Mouse (Mus musculus): ENCODE measurements around the gene Scnn1a. TPM values are rescaled to one million over a fixed set of nuclear protein-coding genes. Genes with fewer than 3 reads are reported as not detected.
A peak's percentile ranks its signal among the peaks of the same experiment; 100 is the strongest.

Gene Scnn1a
- total RNA-seq, 1 experiment, result 0.31 TPM

GRCm38 (mm10) chr6:125363021-125363420 is 42.6 kb downstream of the Scnn1a start:
- in situ Hi-C loops (cut with MboI; ENCODE audit: low sequenced_read_pairs in 2 of 2, unreplicated experiment in 2 of 2), result loop anchor here (5.0 to 10.0 kb wide), 2 partner anchors 62 to 239 kb away; no protein-coding TSS in a partner anchor
- Histone ChIP-seq H3K9ac (ENCODE audit: insufficient read depth, low read depth, low read length, poor library complexity, severe bottlenecking) (no peak overlapping the region), H3K4me3 (ENCODE audit: insufficient read depth in 1 of 2, low read depth in 1 of 2, low read length in 2 of 2, poor library complexity in 1 of 2, severe bottlenecking in 1 of 2) (peak overlapping the region; percentile 16 to 24; a peak in 3 of 4 replicates), H3K9me3 (ENCODE audit: control insufficient read depth, insufficient read depth, low read depth, low read length) (no peaks in the 10 kb centered on the region), H3K27ac (ENCODE audit: insufficient read depth, low read depth, low read length, poor library complexity, severe bottlenecking) (no peak overlapping the region), H3K4me1 (ENCODE audit: control insufficient read depth in 2 of 2, insufficient read depth in 2 of 2, low read length in 2 of 2, poor library complexity in 1 of 2) (peaks cover 12 to 35% of the 10 kb centered on the region in 2 experiments; a peak in 3 of 4 replicates), H3K36me3 (ENCODE audit: control insufficient read depth, insufficient read depth, low read length, poor library complexity, severe bottlenecking) (peaks cover 12% of the 10 kb centered on the region; the same call in 1 of the 2 replicates)
- TF ChIP-seq HCFC1 (IDR thresholded peaks at IDR 0.05; ENCODE audit: borderline replicate concordance, insufficient read depth, low read length), result no peak
- TF ChIP-seq MAFK (IDR thresholded peaks at IDR 0.05; ENCODE audit: insufficient read depth, low read depth, low read length), result no peak
- TF ChIP-seq ZNF384 (IDR thresholded peaks at IDR 0.05; ENCODE audit: low read depth, low read length), result no peak
- no peak for TF ChIP-seq ZC3H11A (IDR thresholded peaks at IDR 0.05; ENCODE audit: borderline replicate concordance, low read depth, low read length)
- no peak for TF ChIP-seq CHD2 (IDR thresholded peaks at IDR 0.05; ENCODE audit: low read depth, low read length)
- DNase-seq (ENCODE audit: low read depth, low spot score), result no peak

GRCm38 (mm10) chr6:125363451-125364242 is 43.2 kb downstream of the Scnn1a start:
- in situ Hi-C loops (cut with MboI; ENCODE audit: low sequenced_read_pairs in 2 of 2, unreplicated experiment in 2 of 2), result loop anchor here (5.0 to 10.0 kb wide), 2 partner anchors 61 to 239 kb away; no protein-coding TSS in a partner anchor

GRCm38 (mm10) chr6:125364448-125364847 is 44.0 kb downstream of the Scnn1a start:
- TF ChIP-seq CHD2 (IDR thresholded peaks at IDR 0.05; ENCODE audit: low read depth, low read length), result no peak
- TF ChIP-seq MAFK (IDR thresholded peaks at IDR 0.05; ENCODE audit: insufficient read depth, low read depth, low read length), result no peak
- no peak for TF ChIP-seq ZC3H11A (IDR thresholded peaks at IDR 0.05; ENCODE audit: borderline replicate concordance, low read depth, low read length)
- no peak for TF ChIP-seq ZNF384 (IDR thresholded peaks at IDR 0.05; ENCODE audit: low read depth, low read length)
- TF ChIP-seq HCFC1 (IDR thresholded peaks at IDR 0.05; ENCODE audit: borderline replicate concordance, insufficient read depth, low read length), result no peak
- Histone ChIP-seq H3K27ac (ENCODE audit: insufficient read depth, low read depth, low read length, poor library complexity, severe bottlenecking) (no peak overlapping the region; the same call in 1 of the 2 replicates), H3K9me3 (ENCODE audit: control insufficient read depth, insufficient read depth, low read depth, low read length) (no peaks in the 10 kb centered on the region), H3K4me3 (ENCODE audit: insufficient read depth in 1 of 2, low read depth in 1 of 2, low read length in 2 of 2, poor library complexity in 1 of 2, severe bottlenecking in 1 of 2) (peak overlapping the region in 1 of 2 experiments; percentile 11; a peak in 1 of 4 replicates), H3K36me3 (ENCODE audit: control insufficient read depth, insufficient read depth, low read length, poor library complexity, severe bottlenecking) (peaks cover 8% of the 10 kb centered on the region; the same call in 1 of the 2 replicates), H3K9ac (ENCODE audit: insufficient read depth, low read depth, low read length, poor library complexity, severe bottlenecking) (no peak overlapping the region), H3K4me1 (ENCODE audit: control insufficient read depth in 2 of 2, insufficient read depth in 2 of 2, low read length in 2 of 2, poor library complexity in 1 of 2) (peaks cover 16 to 44% of the 10 kb centered on the region in 2 experiments)
- in situ Hi-C loops (cut with MboI; ENCODE audit: low sequenced_read_pairs in 2 of 2, unreplicated experiment in 2 of 2), result loop anchor here (5.0 to 10.0 kb wide), 2 partner anchors 60 to 238 kb away; no protein-coding TSS in a partner anchor
- DNase-seq (ENCODE audit: low read depth, low spot score), result no peak

More at GRCm38 (mm10) chr6:125363451-125364242, 43.2 kb downstream of the Scnn1a start:
- Histone ChIP-seq H3K9me3 (ENCODE audit: control insufficient read depth, insufficient read depth, low read depth, low read length) (no peaks in the 10 kb centered on the region), H3K9ac (ENCODE audit: insufficient read depth, low read depth, low read length, poor library complexity, severe bottlenecking) (no peak overlapping the region), H3K27ac (ENCODE audit: insufficient read depth, low read depth, low read length, poor library complexity, severe bottlenecking) (peak overlapping the region; percentile 22; the same call in 1 of the 2 replicates), H3K4me1 (ENCODE audit: control insufficient read depth in 2 of 2, insufficient read depth in 2 of 2, low read length in 2 of 2, poor library complexity in 1 of 2) (peaks cover 13 to 38% of the 10 kb centered on the region in 2 experiments; a peak in 3 of 4 replicates), H3K36me3 (ENCODE audit: control insufficient read depth, insufficient read depth, low read length, poor library complexity, severe bottlenecking) (peaks cover 12% of the 10 kb centered on the region; the same call in 1 of the 2 replicates), H3K4me3 (ENCODE audit: insufficient read depth in 1 of 2, low read depth in 1 of 2, low read length in 2 of 2, poor library complexity in 1 of 2, severe bottlenecking in 1 of 2) (peak overlapping the region; percentile 16 to 24)
- TF ChIP-seq HCFC1 (IDR thresholded peaks at IDR 0.05; ENCODE audit: borderline replicate concordance, insufficient read depth, low read length), result no peak
- peak; percentile 63; the same call in 1 of the 2 replicates for TF ChIP-seq MAFK (IDR thresholded peaks at IDR 0.05; ENCODE audit: insufficient read depth, low read depth, low read length)
- TF ChIP-seq ZNF384 (IDR thresholded peaks at IDR 0.05; ENCODE audit: low read depth, low read length), result no peak
- DNase-seq (ENCODE audit: low read depth, low spot score), result no peak

- H3K4me3 ChIP-seq (ENCODE audit: insufficient read depth in 1 of 2, low read depth in 1 of 2, low read length in 2 of 2, poor library complexity in 1 of 2, severe bottlenecking in 1 of 2), result no peak overlapping the region
- no peak for DNase-seq (ENCODE audit: low read depth, low spot score)
- H3K27ac ChIP-seq (ENCODE audit: insufficient read depth, low read depth, low read length, poor library complexity, severe bottlenecking), result no peak overlapping the region
- in situ Hi-C loops (cut with MboI; ENCODE audit: low sequenced_read_pairs in 2 of 2, unreplicated experiment in 2 of 2), result loop anchor here in 1 of 2 experiments (10.0 kb wide), 1 partner anchor 59 kb away; no protein-coding TSS in a partner anchor
- peaks cover 16 to 50% of the 10 kb centered on the region in 2 experiments for H3K4me1 ChIP-seq (ENCODE audit: control insufficient read depth in 2 of 2, insufficient read depth in 2 of 2, low read length in 2 of 2, poor library complexity in 1 of 2)
- H3K9me3 ChIP-seq (ENCODE audit: control insufficient read depth, insufficient read depth, low read depth, low read length), result no peaks in the 10 kb centered on the region
- peaks cover 8% of the 10 kb centered on the region; the same call in 1 of the 2 replicates for H3K36me3 ChIP-seq (ENCODE audit: control insufficient read depth, insufficient read depth, low read length, poor library complexity, severe bottlenecking)
- TF ChIP-seq HCFC1 (IDR thresholded peaks at IDR 0.05; ENCODE audit: borderline replicate concordance, insufficient read depth, low read length) (no peak), CHD2 (IDR thresholded peaks at IDR 0.05; ENCODE audit: low read depth, low read length) (no peak), MAFK (IDR thresholded peaks at IDR 0.05; ENCODE audit: insufficient read depth, low read depth, low read length) (no peak), ZNF384 (IDR thresholded peaks at IDR 0.05; ENCODE audit: low read depth, low read length) (no peak), ZC3H11A (IDR thresholded peaks at IDR 0.05; ENCODE audit: borderline replicate concordance, low read depth, low read length) (no peak)
- H3K9ac ChIP-seq (ENCODE audit: insufficient read depth, low read depth, low read length, poor library complexity, severe bottlenecking), result no peak overlapping the region
Observed at GRCm38 (mm10) chr6:125365522-125365921, 45.1 kb downstream of the Scnn1a start.
